In the genomic region with DNA sequence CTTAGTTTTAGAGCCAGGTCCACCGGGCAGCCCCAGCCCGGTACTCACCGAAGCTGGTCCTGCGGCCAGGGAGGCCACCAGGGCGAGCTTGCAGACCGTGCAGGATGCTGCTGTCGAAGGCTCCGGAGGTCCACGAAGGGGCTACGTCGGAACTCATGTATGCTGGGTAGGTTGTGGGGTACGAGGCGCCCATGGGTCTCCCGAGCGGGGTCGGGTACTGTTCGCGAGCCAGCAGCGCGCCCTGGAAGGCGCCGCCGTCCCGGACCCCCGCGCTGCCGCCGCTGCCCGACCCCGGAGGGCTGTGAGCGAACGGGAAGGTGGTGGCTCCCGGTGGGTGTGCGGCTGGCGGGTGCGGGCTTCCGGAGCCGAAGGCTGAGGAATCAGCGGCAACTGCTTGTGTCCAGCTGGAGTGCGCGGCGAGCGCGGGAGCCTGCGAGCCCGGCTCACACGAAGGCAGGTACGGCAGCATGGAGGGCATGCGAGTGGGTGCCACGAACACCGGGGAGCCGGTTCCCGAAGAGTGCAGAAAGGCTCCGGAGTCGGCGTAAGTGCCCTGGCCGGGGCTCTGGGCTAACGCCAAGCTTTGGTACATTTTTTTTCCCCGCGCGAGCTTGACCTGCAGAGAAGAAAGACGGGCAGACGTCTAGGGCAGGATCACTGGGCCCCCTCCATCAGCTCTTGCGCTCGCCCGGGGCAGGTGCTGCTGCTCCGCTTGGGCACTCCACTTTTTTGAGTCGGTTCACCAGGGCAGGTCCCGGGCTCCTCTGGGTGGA, we compare ENCODE assay signal across 8 mouse cellular contexts. TPM values are rescaled to one million over a fixed set of nuclear protein-coding genes. Genes with fewer than 3 reads are reported as not detected.
DNase-seq lines count a peak whose midpoint lies in the region; ATAC-seq lines count a peak whose summit lies in the region.

No protein-coding gene starts in this region.

- no peaks in the 10 kb centered on the region for H3K9me3 ChIP-seq in heart, embryonic 10.5 days
- no peaks in the 10 kb centered on the region for H3K9me3 ChIP-seq in midbrain, embryonic 15.5 days

- no peak for ATAC-seq in midbrain, embryonic 15.5 days (replicated peaks)

- peaks cover 76% of the 10 kb centered on the region for H3K4me1 ChIP-seq in heart, embryonic 10.5 days
- peaks cover 14% of the 10 kb centered on the region for H3K4me1 ChIP-seq in midbrain, embryonic 15.5 days

- H3K27me3 ChIP-seq in heart, embryonic 10.5 days (ENCODE audit: insufficient read depth, poor library complexity, severe bottlenecking), result peaks cover 13% of the 10 kb centered on the region; the same call in 1 of the 2 replicates
- peaks cover 63% of the 10 kb centered on the region for H3K27me3 ChIP-seq in midbrain, embryonic 15.5 days (replicated peaks)

- no peak overlapping the region for H3K9ac ChIP-seq in midbrain, embryonic 15.5 days

- H3K27ac ChIP-seq in heart, embryonic 10.5 days, result peak overlapping the region; percentile 97
- H3K27ac ChIP-seq in midbrain, embryonic 15.5 days, result no peak overlapping the region

- peak overlapping the region; percentile 92 for H3K4me3 ChIP-seq in heart, embryonic 10.5 days
- peak overlapping the region; percentile 28 for H3K4me3 ChIP-seq in midbrain, embryonic 15.5 days

- intact Hi-C loops in heart, postnatal 10 days (cut with DNase I), result no loop called here

- H3K4me2 ChIP-seq in midbrain, embryonic 15.5 days, result peak overlapping the region; percentile 47

- WGBS in heart, embryonic 10.5 days, result under 1% methylated on average over 69 of the region's 69 CpGs
- WGBS in midbrain, embryonic 15.5 days, result under 1% methylated on average over 69 of the region's 69 CpGs

- peaks cover 32% of the 10 kb centered on the region for H3K36me3 ChIP-seq in heart, embryonic 10.5 days
- no peaks in the 10 kb centered on the region for H3K36me3 ChIP-seq in midbrain, embryonic 15.5 days (replicated peaks)

- no peak for DNase-seq in heart, embryonic 10.5 days (ENCODE audit: low spot score)
- DNase-seq in heart, postnatal 10 days, result no peak
- peak; percentile 47 for DNase-seq in embryo, embryonic 9.5 days (ENCODE audit: extremely low spot score)
- peak; percentile 8 for DNase-seq in kidney, adult 9 months
- DNase-seq in layer of hippocampus, adult 9-10 months (ENCODE audit: low spot score), result no peak
- DNase-seq in ovary, postnatal 14 days (ENCODE audit: low spot score), result no peak
- DNase-seq in frontal cortex, postnatal 36 days (ENCODE audit: low spot score in 2 of 2), result no peak

RNA-seq across cellular contexts. Expression of a gene that starts 0.5 kb away (rescaled TPM):
- 34.7 and 41.3 TPM in 2 replicates for polyA plus RNA-seq in heart, embryonic 10.5 days (2016; fragmentation: Nextera tagmentation; extraction: Ambion mirVana)
- total RNA-seq in heart, postnatal 10 days (2021), result 1 to 10 TPM; 1.0 to 1.2 TPM
- polyA plus RNA-seq in midbrain, embryonic 15.5 days (2015; fragmentation: Nextera tagmentation; extraction: Ambion mirVana), result not detected in 2 replicates

RNA-seq across cellular contexts. Expression of a gene that starts 44.3 kb away (rescaled TPM):
- polyA plus RNA-seq in heart, embryonic 10.5 days (2016; fragmentation: Nextera tagmentation; extraction: Ambion mirVana), result 0.16 and 0.68 TPM in 2 replicates
- total RNA-seq in heart, postnatal 10 days (2021), result not detected
- polyA plus RNA-seq in midbrain, embryonic 15.5 days (2015; fragmentation: Nextera tagmentation; extraction: Ambion mirVana), result not detected in 2 replicates

Comparison
In these comparisons a context has a peak if more than half of its experiments do, and no peak if none do; other contexts are left out.
1. DNase-seq: peak in embryo, embryonic 9.5 days (single experiment) and kidney, adult 9 months (single experiment); none in heart, embryonic 10.5 days (single experiment), heart, postnatal 10 days (0 of 2), layer of hippocampus, adult 9-10 months (single experiment), ovary, postnatal 14 days (single experiment) and frontal cortex, postnatal 36 days (0 of 2).
2. RNA of a gene that starts 0.5 kb away (polyA plus RNA-seq): 34.7 to 41.3 TPM in heart, embryonic 10.5 days; not detected in midbrain, embryonic 15.5 days; every median in the first group is over 10 times any median in the second.